Mouse (Mus musculus): ENCODE results near the gene Slc8a2. TPM values are rescaled to one million over a fixed set of nuclear protein-coding genes. Genes with fewer than 3 reads are reported as not detected.

Slc8a2 gene
- polyA plus RNA-seq, 1 experiment from 2014 or later, result 0.20 TPM

GRCm38 (mm10) chr7:16173146-16173545, 43.5 kb downstream of the Slc8a2 start:
- Histone ChIP-seq H3K4me1 (ENCODE audit: control insufficient read depth, insufficient read depth, low read length) (peaks cover 5% of the 10 kb centered on the region; the same call in 1 of the 2 replicates), H3K4me3 (ENCODE audit: low read length) (no peak overlapping the region), H3K36me3 (ENCODE audit: control insufficient read depth, insufficient read depth) (no peaks in the 10 kb centered on the region), H3K27me3 (ENCODE audit: control insufficient read depth, insufficient read depth, low read length) (peaks cover 2% of the 10 kb centered on the region), H3K4me2 (ENCODE audit: low read depth, low read length) (no peak overlapping the region), H3K9ac (ENCODE audit: low read length) (no peak overlapping the region), H3K27ac (ENCODE audit: low read length) (no peak overlapping the region), H3K9me3 (replicated peaks; ENCODE audit: control insufficient read depth, low read length) (no peaks in the 10 kb centered on the region)
- no peak for ATAC-seq (replicated peaks; ENCODE audit: extremely low read depth, insufficient read depth, low FRiP score)
- WGBS, result 50% methylated on average over 5 of the region's 5 CpGs

DNA sequence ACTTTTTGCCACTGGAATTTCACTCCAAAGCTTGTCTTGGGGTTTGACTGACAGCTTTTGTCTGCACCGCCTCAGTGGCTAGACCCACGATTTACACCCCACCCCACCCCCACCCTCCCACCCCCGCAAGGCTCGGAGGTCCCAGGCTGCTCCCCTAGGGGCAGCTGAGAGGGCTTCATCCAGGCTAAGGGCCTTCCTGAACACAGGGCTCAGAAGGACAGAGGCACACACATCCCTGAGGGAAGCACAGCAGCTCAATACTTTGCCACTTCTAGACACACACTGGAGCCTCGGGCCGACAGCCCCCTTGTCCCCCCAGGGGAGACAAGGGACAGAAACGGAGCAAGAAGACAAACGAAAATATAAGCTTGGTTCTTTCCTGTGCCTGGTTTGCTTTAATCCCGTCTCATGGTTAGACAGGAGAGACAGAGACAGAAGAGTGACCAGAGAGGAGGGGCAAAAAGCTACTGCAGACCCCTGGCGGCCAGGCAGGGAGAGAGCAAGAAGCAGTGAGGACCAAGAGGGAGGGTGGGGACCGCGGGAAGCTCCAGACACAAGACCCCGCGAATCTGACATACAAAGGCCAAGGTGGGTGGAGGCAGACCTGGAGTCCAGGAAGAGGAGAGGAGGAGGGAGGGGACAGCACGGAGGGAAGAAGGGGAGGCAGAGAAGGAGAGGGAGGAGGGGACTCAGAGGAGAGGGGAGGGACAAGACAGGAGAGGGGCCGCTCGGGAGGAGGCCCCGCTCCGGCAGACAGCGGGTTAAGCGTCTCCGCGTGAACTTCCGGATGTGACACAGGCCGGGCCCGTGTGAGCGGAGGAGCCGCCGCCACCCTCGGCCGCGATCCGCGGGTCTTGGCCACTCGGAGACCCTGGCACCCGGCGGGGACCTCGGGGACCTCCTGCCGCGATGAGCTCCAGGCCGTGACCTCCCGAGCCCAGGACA, 45.2 kb downstream of the Slc8a2 start, which contains the start of gene Meis3:
Gene Meis3, plus strand, starts transcription at position 494 of the 945 bp plus-strand sequence.
- no peaks in the 10 kb centered on the region for H3K9me3 ChIP-seq (replicated peaks; ENCODE audit: control insufficient read depth, low read length)
- peaks cover 5% of the 10 kb centered on the region; the same call in 1 of the 2 replicates for H3K4me1 ChIP-seq (ENCODE audit: control insufficient read depth, insufficient read depth, low read length)
- 1% methylated on average over 40 of the region's 42 CpGs for WGBS
- H3K36me3 ChIP-seq (ENCODE audit: control insufficient read depth, insufficient read depth), result peaks cover 7% of the 10 kb centered on the region
- H3K4me2 ChIP-seq (ENCODE audit: low read depth, low read length), result peak within 1 kb of the TSS; percentile 89
- peak; percentile 79 for ATAC-seq (replicated peaks; ENCODE audit: extremely low read depth, insufficient read depth, low FRiP score)
- H3K4me3 ChIP-seq (ENCODE audit: low read length), result peak within 1 kb of the TSS; percentile 66
- peaks cover 2% of the 10 kb centered on the region for H3K27me3 ChIP-seq (ENCODE audit: control insufficient read depth, insufficient read depth, low read length)
- peak within 1 kb of the TSS; percentile 84 for H3K9ac ChIP-seq (ENCODE audit: low read length)
- 0 out of 2 replicates have a peak within 1 kb of the TSS, but pooled peaks have one; percentile 34 for H3K27ac ChIP-seq (ENCODE audit: low read length)

GRCm38 (mm10) chr7:16175542-16175931, 45.9 kb downstream of the Slc8a2 start:
- H3K4me3 ChIP-seq (ENCODE audit: low read length), result peak overlapping the region; percentile 66
- H3K9me3 ChIP-seq (replicated peaks; ENCODE audit: control insufficient read depth, low read length), result no peaks in the 10 kb centered on the region
- 0 out of 2 replicates have a peak, but pooled peaks have one; percentile 12 for ATAC-seq (replicated peaks; ENCODE audit: extremely low read depth, insufficient read depth, low FRiP score)
- peak overlapping the region; percentile 89 for H3K4me2 ChIP-seq (ENCODE audit: low read depth, low read length)
- peaks cover 2% of the 10 kb centered on the region for H3K27me3 ChIP-seq (ENCODE audit: control insufficient read depth, insufficient read depth, low read length)
- under 1% methylated on average over 10 of the region's 10 CpGs for WGBS
- 0 out of 2 replicates have a peak overlapping the region, but pooled peaks have one; percentile 34 for H3K27ac ChIP-seq (ENCODE audit: low read length)
- H3K36me3 ChIP-seq (ENCODE audit: control insufficient read depth, insufficient read depth), result peaks cover 7% of the 10 kb centered on the region
- H3K9ac ChIP-seq (ENCODE audit: low read length), result peak overlapping the region; percentile 84
- H3K4me1 ChIP-seq (ENCODE audit: control insufficient read depth, insufficient read depth, low read length), result peaks cover 5% of the 10 kb centered on the region; the same call in 1 of the 2 replicates

DNA sequence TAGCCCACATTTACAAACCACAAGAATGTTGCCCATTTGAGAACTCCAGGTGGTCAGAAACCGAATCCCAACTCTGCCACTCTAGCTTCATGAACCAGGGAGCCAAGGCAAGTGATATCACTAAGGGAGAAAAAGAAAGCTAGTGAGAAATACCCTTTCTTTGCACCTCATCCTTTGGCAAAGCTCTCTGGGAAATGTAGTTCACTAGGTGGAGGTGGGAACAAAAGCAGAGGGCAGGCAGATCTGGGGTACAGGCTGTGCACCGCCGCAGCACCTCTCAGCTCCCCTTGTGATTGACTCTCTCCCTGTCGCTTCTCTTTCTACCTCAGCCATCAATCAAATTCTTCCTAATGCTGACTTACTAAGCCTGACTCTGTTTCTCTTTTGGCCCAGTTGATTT, 48.5 kb downstream of the Slc8a2 start:
- WGBS, result 69% methylated on average over 4 of the region's 4 CpGs
- Histone ChIP-seq H3K4me1 (ENCODE audit: control insufficient read depth, insufficient read depth, low read length) (peaks cover 5% of the 10 kb centered on the region; the same call in 1 of the 2 replicates), H3K4me3 (ENCODE audit: low read length) (no peak overlapping the region), H3K36me3 (ENCODE audit: control insufficient read depth, insufficient read depth) (peaks cover 7% of the 10 kb centered on the region), H3K9ac (ENCODE audit: low read length) (no peak overlapping the region), H3K27me3 (ENCODE audit: control insufficient read depth, insufficient read depth, low read length) (peaks cover 2% of the 10 kb centered on the region), H3K27ac (ENCODE audit: low read length) (no peak overlapping the region), H3K9me3 (replicated peaks; ENCODE audit: control insufficient read depth, low read length) (no peaks in the 10 kb centered on the region), H3K4me2 (ENCODE audit: low read depth, low read length) (no peak overlapping the region)
- ATAC-seq (replicated peaks; ENCODE audit: extremely low read depth, insufficient read depth, low FRiP score), result no peak

- peaks cover 7% of the 10 kb centered on the region for H3K36me3 ChIP-seq (ENCODE audit: control insufficient read depth, insufficient read depth)
- no peak overlapping the region for H3K4me2 ChIP-seq (ENCODE audit: low read depth, low read length)
- WGBS, result 17% methylated on average over 8 of the region's 8 CpGs
- H3K4me3 ChIP-seq (ENCODE audit: low read length), result no peak overlapping the region
- H3K27ac ChIP-seq (ENCODE audit: low read length), result no peak overlapping the region
- no peaks in the 10 kb centered on the region for H3K27me3 ChIP-seq (ENCODE audit: control insufficient read depth, insufficient read depth, low read length)
- no peak overlapping the region for H3K9ac ChIP-seq (ENCODE audit: low read length)
- no peak for ATAC-seq (replicated peaks; ENCODE audit: extremely low read depth, insufficient read depth, low FRiP score)
- H3K9me3 ChIP-seq (replicated peaks; ENCODE audit: control insufficient read depth, low read length), result no peaks in the 10 kb centered on the region
- no peaks in the 10 kb centered on the region for H3K4me1 ChIP-seq (ENCODE audit: control insufficient read depth, insufficient read depth, low read length)
Measured at GRCm38 (mm10) chr7:16183663-16184062, 54.0 kb downstream of the Slc8a2 start.

- Histone ChIP-seq H3K4me2 (ENCODE audit: low read depth, low read length) (no peak overlapping the region), H3K4me1 (ENCODE audit: control insufficient read depth, insufficient read depth, low read length) (no peaks in the 10 kb centered on the region), H3K9ac (ENCODE audit: low read length) (no peak overlapping the region), H3K9me3 (replicated peaks; ENCODE audit: control insufficient read depth, low read length) (no peaks in the 10 kb centered on the region), H3K36me3 (ENCODE audit: control insufficient read depth, insufficient read depth) (no peaks in the 10 kb centered on the region), H3K4me3 (ENCODE audit: low read length) (no peak overlapping the region), H3K27me3 (ENCODE audit: control insufficient read depth, insufficient read depth, low read length) (no peaks in the 10 kb centered on the region), H3K27ac (ENCODE audit: low read length) (no peak overlapping the region)
- ATAC-seq (replicated peaks; ENCODE audit: extremely low read depth, insufficient read depth, low FRiP score), result no peak
- WGBS, result 72% methylated on average over 8 of the region's 8 CpGs
Measured at GRCm38 (mm10) chr7:16187494-16187893, 57.9 kb downstream of the Slc8a2 start.

GRCm38 (mm10) chr7:16192315-16192714, 62.7 kb downstream of the Slc8a2 start:
- Histone ChIP-seq H3K4me1 (ENCODE audit: control insufficient read depth, insufficient read depth, low read length) (no peaks in the 10 kb centered on the region), H3K9me3 (replicated peaks; ENCODE audit: control insufficient read depth, low read length) (no peaks in the 10 kb centered on the region), H3K4me2 (ENCODE audit: low read depth, low read length) (no peak overlapping the region), H3K27ac (ENCODE audit: low read length) (no peak overlapping the region), H3K9ac (ENCODE audit: low read length) (no peak overlapping the region), H3K36me3 (ENCODE audit: control insufficient read depth, insufficient read depth) (no peaks in the 10 kb centered on the region), H3K4me3 (ENCODE audit: low read length) (no peak overlapping the region), H3K27me3 (ENCODE audit: control insufficient read depth, insufficient read depth, low read length) (no peaks in the 10 kb centered on the region)
- no peak for ATAC-seq (replicated peaks; ENCODE audit: extremely low read depth, insufficient read depth, low FRiP score)
- WGBS, result 17% methylated on average over 5 of the region's 5 CpGs

- Histone ChIP-seq H3K4me1 (ENCODE audit: control insufficient read depth, insufficient read depth, low read length) (no peaks in the 10 kb centered on the region), H3K9me3 (replicated peaks; ENCODE audit: control insufficient read depth, low read length) (no peaks in the 10 kb centered on the region), H3K9ac (ENCODE audit: low read length) (no peak overlapping the region), H3K27ac (ENCODE audit: low read length) (no peak overlapping the region), H3K27me3 (ENCODE audit: control insufficient read depth, insufficient read depth, low read length) (no peaks in the 10 kb centered on the region), H3K4me2 (ENCODE audit: low read depth, low read length) (no peak overlapping the region), H3K4me3 (ENCODE audit: low read length) (no peak overlapping the region), H3K36me3 (ENCODE audit: control insufficient read depth, insufficient read depth) (peaks cover 4% of the 10 kb centered on the region; the same call in 1 of the 2 replicates)
- ATAC-seq (replicated peaks; ENCODE audit: extremely low read depth, insufficient read depth, low FRiP score), result no peak
- WGBS, result 40% methylated on average over 3 of the region's 3 CpGs
Measured at GRCm38 (mm10) chr7:16193702-16194101, 64.1 kb downstream of the Slc8a2 start.

GRCm38 (mm10) chr7:16196616-16197015, 67.0 kb downstream of the Slc8a2 start:
- Histone ChIP-seq H3K4me2 (ENCODE audit: low read depth, low read length) (no peak overlapping the region), H3K36me3 (ENCODE audit: control insufficient read depth, insufficient read depth) (peaks cover 11% of the 10 kb centered on the region), H3K4me1 (ENCODE audit: control insufficient read depth, insufficient read depth, low read length) (no peaks in the 10 kb centered on the region), H3K4me3 (ENCODE audit: low read length) (no peak overlapping the region), H3K27me3 (ENCODE audit: control insufficient read depth, insufficient read depth, low read length) (no peaks in the 10 kb centered on the region), H3K27ac (ENCODE audit: low read length) (no peak overlapping the region; the same call in 1 of the 2 replicates), H3K9ac (ENCODE audit: low read length) (no peak overlapping the region), H3K9me3 (replicated peaks; ENCODE audit: control insufficient read depth, low read length) (no peaks in the 10 kb centered on the region)
- 0 out of 2 replicates have a peak, but pooled peaks have one; percentile 25 for ATAC-seq (replicated peaks; ENCODE audit: extremely low read depth, insufficient read depth, low FRiP score)
- 47% methylated on average over 6 of the region's 6 CpGs for WGBS

All from heart, embryonic 16.5 days (tissue).